Mouse (Mus musculus): ENCODE data around the gene Pdlim5.
"Not testable (repeated sequence)": the region's sequence is repeated elsewhere in the genome, so short reads cannot be mapped to it uniquely, and the experiment has no call there.

Pdlim5 gene

DNA sequence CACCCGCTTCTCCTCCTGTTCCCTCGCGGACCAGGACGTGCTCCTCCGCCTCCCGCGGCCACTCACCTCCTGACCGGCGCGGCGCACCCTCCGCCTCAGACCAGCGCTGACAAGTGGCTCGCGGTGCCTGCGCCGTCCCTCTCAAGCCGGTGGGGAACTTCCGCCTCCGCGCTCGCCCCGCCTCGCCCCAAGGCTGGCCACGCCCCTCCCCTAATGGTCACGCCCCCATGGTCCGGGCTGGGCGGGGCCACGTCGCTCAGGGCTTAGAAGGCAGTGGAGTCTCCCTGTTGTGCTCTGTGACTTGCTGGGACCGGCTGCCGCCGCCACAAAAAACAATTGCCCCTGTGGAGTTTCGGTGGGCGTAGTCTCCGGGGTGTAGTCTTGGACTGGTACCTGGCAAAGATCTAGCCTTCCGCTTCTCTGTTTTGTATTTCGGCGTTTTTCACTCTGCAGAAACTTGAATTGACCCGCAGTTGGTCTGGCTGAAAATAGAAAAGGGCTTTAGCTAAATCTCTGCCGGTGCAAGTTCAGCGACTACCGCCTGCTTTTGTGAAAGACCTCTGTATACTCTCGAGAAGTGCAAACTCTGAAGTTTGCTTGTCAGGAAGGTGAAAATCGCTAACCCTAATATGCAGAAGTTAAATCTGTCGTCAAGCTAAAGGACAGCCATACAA, at the start of gene Pdlim5:
Gene Pdlim5, minus strand, starts transcription at position 177 of the 674 bp plus-strand sequence.
- peak; percentile 63 to 72 for DNase-seq

DNA sequence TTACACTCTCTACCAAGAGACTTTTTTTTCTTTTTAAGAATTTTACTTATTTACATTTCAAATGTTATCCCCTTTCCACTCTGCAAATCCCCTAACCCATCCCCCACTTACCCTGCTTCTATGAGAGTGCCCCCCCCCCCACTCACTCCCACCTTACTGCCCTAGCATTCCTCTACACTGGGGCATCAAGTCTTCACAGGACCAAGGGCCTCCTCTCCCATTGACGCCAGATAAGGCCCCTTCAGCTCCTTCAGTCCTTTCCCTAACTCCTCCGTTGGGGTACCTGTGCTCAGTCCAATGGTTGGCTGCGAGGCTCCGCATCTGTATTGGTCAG, 48.2 kb upstream of the Pdlim5 start:
- no peak for DNase-seq

DNA sequence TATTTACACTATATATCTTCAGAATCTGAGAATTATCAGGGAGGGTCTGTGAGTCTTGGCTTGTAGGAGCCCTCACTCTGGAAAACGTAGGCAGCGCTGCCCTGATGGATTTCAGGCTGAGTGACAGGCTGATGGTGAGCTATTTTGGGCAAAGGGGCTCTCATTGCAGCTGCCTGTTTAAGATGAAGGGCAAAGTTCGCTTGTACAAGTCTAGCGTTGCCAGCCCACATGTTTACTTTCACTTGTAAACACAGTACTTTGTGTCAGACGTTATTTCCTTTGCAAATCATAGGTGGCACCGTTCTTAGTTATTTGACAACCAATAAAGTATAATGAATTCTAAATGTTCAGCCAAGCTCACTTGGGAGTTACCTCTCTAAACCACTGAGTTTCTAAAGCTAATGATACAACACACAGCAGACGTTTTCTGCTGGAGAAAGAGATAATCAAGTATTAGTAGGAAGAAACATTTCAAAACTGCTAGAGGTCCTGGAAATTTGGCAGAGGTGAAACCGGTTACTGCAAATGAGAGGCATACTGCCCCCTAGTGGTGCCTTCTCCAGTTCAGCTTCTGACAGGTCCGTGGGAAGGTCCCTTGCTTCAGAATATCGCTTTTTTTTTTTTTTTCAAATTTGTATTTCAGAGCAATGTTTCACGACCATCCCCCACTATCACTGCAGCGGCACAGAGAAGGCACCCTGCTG, 47.7 kb upstream of the Pdlim5 start:
- DNase-seq, result peak; percentile 82 to 84

DNA sequence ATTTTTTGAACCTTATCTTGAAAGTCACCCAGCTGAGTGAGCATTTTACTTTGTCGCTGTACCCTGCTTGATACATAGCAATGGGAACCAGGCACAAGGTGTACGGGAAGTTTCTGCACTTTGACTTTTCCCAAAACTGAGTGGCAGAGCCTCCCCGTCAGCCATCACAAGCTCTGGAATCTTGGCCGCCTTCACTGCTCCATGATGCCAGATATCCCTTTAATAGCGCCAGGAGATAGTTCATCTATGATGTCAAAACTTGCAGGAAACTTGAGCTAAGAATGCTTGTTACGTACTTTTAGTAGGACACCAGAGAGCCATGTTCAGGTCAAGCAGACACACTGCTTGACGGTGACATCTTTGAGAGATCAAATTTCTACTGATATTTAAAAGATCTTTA, 46.7 kb upstream of the Pdlim5 start:
- DNase-seq, result no peak

GRCm38 (mm10) chr3:142441142-142441541, 45.6 kb upstream of the Pdlim5 start:
- DNase-seq, result no peak

DNA sequence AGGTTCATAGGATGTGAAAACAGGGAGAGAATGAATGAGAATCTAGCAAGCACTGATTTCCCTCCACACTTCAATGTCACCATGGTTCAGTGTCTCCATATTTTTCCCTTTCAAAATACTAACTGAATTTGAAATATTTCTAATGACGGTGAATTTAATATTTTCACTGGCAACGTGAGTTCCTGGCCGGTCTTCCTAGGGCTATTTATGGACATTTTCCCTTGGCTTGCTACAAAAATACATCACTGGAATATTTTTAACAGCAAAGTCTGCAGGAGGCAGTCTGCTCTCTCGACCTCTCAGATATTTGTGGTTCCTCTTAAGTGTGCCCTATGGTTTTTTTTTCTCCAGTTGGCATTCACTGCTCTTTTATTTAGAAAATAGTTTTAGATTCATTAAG, 44.7 kb upstream of the Pdlim5 start:
- DNase-seq, result no peak

GRCm38 (mm10) chr3:142439591-142440093, 44.1 kb upstream of the Pdlim5 start:
- no peak for DNase-seq

DNA sequence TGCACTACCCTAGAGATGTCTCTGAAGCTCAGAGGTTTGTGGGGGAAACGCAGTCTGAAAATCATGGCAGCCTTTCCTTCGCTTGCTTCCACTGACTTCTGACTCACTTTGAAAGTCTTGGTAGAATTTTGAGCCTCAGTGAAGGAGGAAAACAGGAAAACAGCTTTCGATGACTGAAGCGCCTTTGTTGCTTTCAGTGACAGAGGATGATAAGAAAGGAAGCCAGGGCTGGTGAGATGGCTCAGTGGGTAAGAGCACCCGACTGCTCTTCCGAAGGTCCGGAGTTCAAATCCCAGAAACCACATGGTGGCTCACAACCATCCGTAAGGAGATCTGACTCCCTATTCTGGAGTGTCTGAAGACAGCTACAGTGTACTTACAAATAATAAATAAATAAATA, 43.1 kb upstream of the Pdlim5 start:
- DNase-seq, result not testable (repeated sequence)

GRCm38 (mm10) chr3:142436824-142437223, 41.3 kb upstream of the Pdlim5 start:
- DNase-seq, result no peak

DNA sequence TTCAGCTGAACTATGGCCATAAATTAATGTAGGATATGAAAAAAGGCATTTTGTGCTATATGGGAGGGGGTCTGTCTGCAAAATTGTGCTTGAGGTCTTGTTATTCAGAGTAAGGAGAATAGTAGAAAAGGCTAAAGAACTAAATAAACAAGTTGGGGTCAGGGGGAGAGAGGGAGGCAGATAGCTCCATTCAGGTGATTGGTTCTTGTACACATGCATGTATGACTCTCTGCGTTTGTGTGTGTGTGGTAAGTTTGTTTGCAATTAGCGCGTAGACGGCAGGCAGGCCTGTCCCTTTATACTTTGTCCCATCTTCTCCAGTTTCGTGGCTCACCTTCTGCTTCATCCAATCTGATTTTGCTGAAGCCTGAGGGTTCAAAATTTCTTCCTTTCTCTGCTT, 40.7 kb upstream of the Pdlim5 start:
- no peak for DNase-seq

DNA sequence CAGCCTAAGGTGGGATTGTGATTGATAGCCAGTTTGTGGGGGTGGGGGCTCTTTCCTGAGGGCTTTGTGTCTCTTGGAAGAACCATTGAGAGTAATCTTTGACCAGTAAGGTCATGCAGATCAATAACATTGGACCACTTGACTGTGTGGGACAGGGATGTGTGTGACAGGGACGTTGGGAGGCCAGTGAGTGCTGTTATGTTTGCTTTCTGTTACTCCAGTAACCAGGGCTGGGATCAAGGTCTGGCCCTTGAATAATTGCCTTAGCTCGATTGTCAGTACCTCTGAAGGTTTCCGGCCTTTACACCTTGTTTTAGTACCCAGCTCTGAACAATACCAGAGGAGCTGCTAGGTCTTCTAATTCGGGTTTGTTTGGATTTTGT, 39.3 kb upstream of the Pdlim5 start:
- no peak for DNase-seq

DNA sequence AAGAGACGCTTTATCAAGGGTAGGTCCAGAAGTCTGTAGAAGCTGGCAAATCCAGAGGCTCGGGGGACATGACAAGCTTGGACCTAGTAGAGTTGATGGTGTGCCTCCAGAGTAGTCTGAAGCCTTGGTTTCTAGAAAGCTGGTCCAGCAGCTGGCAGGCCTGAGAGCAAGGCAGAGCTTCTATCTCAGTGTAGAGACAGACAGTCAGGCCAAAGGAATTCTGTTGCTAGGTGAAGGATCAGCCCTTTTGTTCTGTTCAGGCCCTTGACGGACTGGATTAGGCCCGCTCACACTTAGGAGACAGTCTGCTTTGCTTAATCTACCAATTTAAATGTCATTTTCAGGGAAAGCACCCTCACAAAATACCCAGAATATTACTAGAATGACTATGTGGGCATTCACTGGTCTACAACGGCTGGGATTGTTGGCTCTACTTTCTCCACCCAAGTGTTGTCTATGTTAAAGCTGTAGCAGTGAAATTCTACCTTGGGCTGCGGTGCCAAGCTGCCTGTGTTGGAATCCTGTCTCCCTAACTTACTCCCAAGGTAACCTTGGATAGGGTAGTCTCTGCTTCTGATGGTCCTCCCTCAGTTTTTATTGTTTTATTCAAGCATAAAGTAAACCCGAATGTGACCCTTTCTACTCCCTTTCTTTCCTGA, 38.8 kb upstream of the Pdlim5 start:
- DNase-seq, result no peak

DNA sequence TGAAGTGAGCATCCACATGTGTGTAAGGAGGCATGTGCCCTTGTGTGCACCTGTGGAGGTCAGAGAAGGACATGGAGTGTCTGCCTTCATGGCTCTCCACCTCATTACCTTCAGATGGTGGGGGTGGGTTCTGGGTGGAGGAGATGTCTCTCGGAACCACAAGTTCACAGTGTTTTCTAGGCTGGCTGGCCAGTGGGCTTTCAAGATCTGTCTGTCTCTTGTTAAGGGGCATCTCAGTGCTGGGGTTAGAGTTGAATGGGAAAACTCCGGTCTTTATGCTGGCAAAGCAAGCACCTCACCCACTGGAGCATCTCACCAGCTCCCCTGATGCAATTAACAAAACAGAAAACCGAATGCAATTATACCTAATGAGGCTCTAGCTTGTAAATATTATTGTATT, 36.0 kb upstream of the Pdlim5 start:
- no peak for DNase-seq

GRCm38 (mm10) chr3:142430048-142430447, 34.6 kb upstream of the Pdlim5 start:
- DNase-seq, result no peak

- no peak for DNase-seq
Observed at GRCm38 (mm10) chr3:142426806-142427205, 31.3 kb upstream of the Pdlim5 start.

GRCm38 (mm10) chr3:142424134-142424533, 28.6 kb upstream of the Pdlim5 start:
- DNase-seq, result no peak

- no peak for DNase-seq
Observed at GRCm38 (mm10) chr3:142423501-142423917, 28.0 kb upstream of the Pdlim5 start.

DNA sequence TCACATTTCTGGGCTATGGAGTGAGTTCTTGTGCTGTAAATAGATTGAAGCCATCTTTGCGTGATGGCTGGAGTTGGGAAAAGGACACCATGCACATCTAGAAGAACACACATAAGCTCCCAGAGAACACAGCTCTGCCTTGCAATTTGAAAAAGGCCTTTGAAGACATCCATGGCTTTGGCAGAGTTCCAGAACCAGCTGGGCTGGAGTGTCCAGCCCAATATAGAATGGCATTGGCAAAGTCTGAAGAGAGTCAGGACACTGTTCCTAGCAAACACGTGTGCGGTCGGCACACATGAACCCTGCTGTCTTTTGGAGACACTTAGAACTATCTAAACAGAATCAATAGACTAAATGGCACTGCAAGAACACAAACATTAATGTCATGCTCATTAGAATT, 26.7 kb upstream of the Pdlim5 start:
- DNase-seq, result peak in 1 of 2 experiments; percentile 11

- no peak for DNase-seq
Observed at GRCm38 (mm10) chr3:142421470-142421869, 26.0 kb upstream of the Pdlim5 start.

GRCm38 (mm10) chr3:142417996-142418395, 22.5 kb upstream of the Pdlim5 start:
- DNase-seq, result no peak

- no peak for DNase-seq
Observed at GRCm38 (mm10) chr3:142413345-142413885, 17.9 kb upstream of the Pdlim5 start.

- no peak for DNase-seq
Observed at GRCm38 (mm10) chr3:142410930-142411329, 15.4 kb upstream of the Pdlim5 start.

DNA sequence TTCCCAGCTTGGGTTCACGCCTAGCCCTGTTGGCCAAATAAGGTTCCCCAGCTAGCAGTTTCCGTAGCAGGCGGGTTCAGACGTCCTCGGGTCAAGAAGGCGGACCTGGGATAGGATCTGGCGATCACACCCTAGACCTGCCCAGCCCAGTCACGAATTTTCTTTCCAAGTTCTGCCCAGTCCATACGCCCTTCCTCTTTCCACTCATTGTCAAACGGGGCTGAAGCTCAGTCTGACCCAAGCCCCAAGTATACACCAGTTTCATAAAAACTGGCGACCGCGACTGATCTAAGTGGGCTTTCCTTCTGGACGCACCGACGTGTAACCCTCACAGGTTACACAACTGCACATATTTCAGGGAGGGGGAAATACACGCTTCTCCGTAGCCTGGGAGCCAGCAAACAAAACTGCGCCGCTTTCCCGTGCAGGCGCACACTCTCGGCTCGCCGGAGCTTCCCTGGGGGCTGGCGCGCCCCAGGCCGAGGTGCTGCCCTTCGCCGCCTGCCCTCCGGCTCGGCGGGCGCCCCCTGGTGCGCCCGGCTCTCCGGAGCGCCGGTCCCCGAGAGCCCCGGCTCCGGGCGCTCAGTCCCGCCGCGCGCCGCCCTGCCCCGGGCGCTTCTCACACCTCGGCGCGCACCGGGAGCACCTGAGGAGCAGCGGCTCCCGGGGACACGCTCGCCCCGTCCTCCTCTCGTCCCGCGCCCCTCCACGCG, 544 bp downstream of the Pdlim5 start:
- peak; percentile 6 to 12 for DNase-seq
